Mouse (Mus musculus): ENCODE results near the gene Shtn1.

Shtn1 gene

GRCm38 (mm10) chr19:59075472-59076101 lies at the start of gene Shtn1:
TSS of gene Shtn1 (minus strand) at chr19:59076100.
- DNase-seq (ENCODE audit: low read depth, low spot score) = no peak

DNA sequence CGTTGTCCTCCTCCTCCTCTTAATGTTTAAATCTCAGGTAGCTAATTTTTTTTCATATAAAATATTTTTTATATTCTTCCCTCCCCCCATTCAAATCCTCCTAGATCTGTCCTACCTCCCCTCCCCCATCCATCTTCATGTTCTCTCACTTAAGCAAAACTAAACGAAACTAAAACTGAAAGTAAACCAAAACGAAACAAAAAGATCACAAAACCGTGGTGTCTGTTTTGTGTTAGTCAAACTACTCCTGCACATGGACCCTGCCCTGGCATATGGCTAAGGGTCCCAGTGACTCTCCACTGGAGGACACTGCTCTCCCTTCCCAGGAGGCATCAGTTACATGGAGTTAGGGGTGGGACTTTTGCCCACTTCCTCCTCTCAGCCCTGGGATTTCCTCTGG lies 38.3 kb upstream of the Shtn1 start:
- DNase-seq (ENCODE audit: low read depth, low spot score) = no peak

- DNase-seq (ENCODE audit: low read depth, low spot score) = no peak
Measured at GRCm38 (mm10) chr19:59109937-59110336, 34.0 kb upstream of the Shtn1 start.

- no peak for DNase-seq (ENCODE audit: low read depth, low spot score)
Measured at GRCm38 (mm10) chr19:59098315-59098714, 22.4 kb upstream of the Shtn1 start.

DNA sequence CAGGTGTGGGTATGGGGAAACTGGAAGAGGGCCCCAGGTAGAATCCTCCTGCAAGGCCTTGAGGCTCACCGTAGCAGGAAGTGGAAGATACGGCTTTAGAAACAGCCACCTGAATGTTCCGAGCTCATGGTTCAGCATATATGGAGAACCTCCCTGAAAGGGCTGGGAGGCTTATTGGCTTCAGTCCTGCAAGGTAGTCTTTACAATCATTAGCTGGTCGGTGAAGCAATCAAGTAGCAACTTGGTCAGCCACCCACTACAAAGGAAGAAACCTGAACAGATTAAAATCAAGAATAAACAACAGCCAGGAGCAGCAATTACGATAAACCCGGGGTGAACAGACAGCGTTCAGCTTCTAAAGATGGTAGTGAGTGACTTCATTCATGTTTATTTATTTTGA lies 16.4 kb upstream of the Shtn1 start:
- DNase-seq (ENCODE audit: low read depth, low spot score) = no peak

- no peak for DNase-seq (ENCODE audit: low read depth, low spot score)
Measured at GRCm38 (mm10) chr19:59090337-59090736, 14.4 kb upstream of the Shtn1 start.

- DNase-seq (ENCODE audit: low read depth, low spot score) = no peak
Measured at GRCm38 (mm10) chr19:59084296-59084695, 8.4 kb upstream of the Shtn1 start.

DNA sequence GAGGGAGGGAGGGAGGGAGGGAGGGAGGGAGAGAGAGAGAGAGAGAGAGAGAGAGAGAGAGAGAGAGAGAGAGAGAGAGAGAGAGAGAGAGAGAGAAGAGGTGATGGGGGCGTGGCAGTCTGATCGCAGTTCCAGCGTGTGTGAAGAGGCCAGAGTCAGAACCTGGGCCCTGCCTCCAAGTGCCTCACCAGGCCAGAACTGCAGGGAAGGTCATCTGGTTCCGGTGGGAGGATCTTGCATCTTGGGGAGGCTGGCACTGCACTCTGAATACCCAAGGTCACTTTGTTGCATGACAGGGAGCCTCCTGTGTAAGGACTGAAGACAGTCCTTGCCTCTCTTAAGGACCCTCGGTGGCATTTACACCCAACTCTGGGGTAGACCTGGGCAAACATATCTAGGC lies 231 bp upstream of the Shtn1 start:
- no peak for DNase-seq (ENCODE audit: low read depth, low spot score)

DNA sequence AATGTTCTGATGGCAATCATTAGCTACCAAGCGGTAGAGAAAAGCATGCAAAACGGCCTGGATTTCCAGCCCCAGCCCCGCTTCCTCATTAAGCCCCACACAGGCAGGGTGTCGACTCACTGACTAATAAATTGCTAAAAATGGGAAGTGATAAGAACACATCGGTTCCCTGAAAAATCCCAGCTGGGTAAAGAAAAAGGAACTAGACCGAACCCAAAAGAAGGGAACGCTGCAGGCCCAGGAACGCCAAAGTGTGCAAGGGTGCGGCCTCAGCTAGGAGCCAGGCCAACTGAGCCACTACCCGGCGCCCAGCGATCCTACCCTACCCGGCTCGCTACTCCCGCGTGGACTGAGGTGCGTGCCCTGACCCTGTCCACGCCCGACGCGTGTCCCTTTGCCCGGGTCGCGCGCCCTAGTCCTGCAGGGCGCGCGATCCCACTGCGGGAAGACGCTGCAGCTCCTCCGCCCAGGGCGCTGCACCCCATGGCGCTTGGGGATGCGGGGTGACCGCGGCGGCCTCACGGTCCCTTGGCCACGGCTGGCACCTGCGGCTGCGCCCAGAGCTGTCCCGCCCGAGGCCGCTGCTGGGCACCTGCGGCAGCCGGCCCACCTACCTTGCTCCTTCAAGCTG lies 944 bp downstream of the Shtn1 start:
- DNase-seq (ENCODE audit: low read depth, low spot score) = no peak

- DNase-seq (ENCODE audit: low read depth, low spot score) = no peak
Measured at GRCm38 (mm10) chr19:59074381-59074780, 1.5 kb downstream of the Shtn1 start.

- no peak for DNase-seq (ENCODE audit: low read depth, low spot score)
Measured at GRCm38 (mm10) chr19:59073006-59073405, 2.9 kb downstream of the Shtn1 start.

GRCm38 (mm10) chr19:59071979-59072378 lies 3.9 kb downstream of the Shtn1 start:
- no peak for DNase-seq (ENCODE audit: low read depth, low spot score)

GRCm38 (mm10) chr19:59071396-59071795 lies 4.5 kb downstream of the Shtn1 start:
- no peak for DNase-seq (ENCODE audit: low read depth, low spot score)

DNA sequence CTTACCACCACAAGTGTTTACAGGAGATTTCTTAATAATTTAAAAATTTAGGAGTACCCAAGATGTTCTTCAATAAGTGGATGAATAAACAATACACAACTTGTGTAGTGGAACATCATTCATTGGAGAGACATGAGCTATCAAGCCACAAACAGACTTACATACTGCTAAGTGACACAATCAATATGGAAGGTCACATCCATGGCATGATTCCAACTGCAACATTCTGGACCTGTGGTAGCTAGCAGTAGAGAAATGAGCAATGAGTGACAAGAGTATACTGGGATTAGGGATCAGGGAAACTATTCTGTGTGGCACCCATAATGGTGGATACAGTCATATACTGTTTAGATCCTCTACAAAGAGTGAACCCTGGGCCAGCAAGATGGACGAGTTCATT lies 8.2 kb downstream of the Shtn1 start:
- DNase-seq (ENCODE audit: low read depth, low spot score) = no peak

DNA sequence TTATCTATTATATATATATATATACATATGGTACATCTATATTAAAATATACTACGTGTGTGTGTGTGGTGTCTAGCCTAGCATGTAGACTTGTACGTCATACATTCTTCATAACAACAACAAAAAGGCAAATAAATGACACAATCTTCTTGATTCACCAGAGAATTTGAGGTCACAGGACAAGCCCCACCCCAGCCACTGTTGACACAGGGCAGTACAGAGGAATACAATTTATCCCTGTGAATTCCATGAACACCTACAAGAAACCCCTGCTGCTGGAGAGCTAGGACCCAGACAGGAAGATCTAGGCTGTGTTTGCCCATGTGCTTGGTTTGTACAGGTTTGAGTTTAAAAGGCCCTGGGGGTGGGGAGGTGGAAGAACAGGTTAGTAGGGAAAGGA lies 9.2 kb downstream of the Shtn1 start:
- DNase-seq (ENCODE audit: low read depth, low spot score) = no peak

- DNase-seq (ENCODE audit: low read depth, low spot score) = no peak
Measured at GRCm38 (mm10) chr19:59066115-59066514, 9.8 kb downstream of the Shtn1 start.

DNA sequence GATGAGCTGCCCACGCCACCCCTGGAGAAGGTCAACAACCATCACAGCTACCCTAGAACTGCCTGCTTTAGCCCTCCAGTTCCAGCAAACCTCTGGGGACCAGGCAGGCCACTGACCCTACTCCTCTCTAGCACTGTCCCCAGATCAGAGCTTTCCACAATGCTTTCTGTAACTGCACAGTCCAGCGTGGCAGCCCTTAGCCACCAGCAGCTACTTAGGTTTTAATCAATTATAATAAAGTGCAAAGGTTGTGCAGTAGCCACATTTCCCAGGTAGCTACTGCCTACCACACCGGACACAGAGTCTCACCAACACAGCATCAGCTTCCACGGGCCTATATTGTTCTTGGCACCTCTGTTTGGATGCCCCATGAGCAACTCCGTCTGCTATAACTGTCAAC lies 11.3 kb downstream of the Shtn1 start:
- DNase-seq (ENCODE audit: low read depth, low spot score) = no peak

GRCm38 (mm10) chr19:59063568-59063967 lies 12.3 kb downstream of the Shtn1 start:
- no peak for DNase-seq (ENCODE audit: low read depth, low spot score)

DNA sequence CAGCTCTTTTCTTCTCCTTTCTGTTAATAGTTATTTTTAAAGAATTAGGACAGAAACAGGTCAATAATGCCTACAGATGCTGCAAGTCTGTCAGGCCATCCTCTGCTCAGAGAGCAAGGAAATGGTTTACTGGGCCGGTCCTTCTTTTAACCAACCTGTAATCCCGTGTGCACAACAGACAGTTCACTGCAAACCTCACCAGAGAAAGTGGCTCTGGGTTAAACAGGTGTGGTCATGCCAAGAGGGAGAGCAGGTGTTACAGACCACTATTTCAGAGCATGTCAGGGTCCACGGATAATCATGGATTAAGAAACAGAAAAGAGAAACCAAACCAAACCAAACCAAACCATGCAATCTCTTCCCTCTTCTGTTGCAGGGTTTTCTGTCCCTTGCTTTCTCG lies 17.8 kb downstream of the Shtn1 start:
- DNase-seq (ENCODE audit: low read depth, low spot score) = no peak

DNA sequence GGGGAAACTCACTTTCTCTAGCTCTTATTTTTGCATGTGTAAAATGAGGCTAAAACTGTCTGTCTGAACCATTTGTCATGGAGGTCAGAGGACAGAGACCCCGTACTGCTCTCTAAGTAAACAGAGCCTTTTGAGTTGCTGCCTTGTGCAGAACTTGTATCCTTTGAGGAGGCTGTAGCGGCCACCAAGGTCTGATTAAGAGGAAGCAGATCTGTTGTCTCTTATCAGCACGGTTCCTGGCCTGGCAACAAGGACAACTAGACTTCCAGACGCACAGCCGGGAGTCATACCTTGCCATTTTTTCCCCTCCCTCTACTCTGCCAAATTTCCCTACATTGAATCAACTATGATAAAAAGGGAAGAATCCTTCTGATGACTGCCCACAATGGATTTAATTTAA lies 18.5 kb downstream of the Shtn1 start:
- no peak for DNase-seq (ENCODE audit: low read depth, low spot score)

- DNase-seq (ENCODE audit: low read depth, low spot score) = no peak
Measured at GRCm38 (mm10) chr19:59054632-59054951, 21.3 kb downstream of the Shtn1 start.

DNA sequence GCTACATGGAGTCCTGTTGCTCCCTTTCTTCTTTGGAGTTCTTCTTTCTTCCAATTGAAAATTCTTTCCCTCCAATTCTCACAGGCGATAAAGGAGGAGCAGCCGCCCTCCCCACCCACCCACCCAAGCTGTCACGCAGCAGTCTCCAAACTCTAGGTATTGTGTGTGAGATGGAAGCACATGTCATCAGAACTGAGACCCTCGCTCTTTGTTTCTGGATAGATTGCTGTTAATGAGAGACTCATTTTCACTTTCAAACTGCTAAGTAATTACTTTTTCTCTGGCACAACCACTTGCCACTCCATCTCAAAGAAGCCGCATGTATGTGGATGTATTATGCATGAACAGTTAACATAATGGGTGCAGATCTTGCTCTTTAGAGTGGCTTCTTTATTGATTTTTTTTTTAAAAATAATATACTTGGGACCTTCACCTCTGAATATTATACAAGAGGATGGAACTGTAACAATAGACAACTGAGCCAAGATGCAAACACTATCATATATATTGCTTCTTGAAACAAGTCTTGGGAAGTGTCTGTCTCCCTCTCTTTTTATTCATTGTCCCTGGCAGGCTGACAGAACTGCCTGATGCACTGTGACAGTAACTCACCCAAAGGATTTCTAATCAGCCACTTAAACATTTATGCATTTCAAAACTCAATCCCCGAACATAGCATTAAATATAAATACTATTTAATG lies 21.8 kb downstream of the Shtn1 start:
- DNase-seq (ENCODE audit: low read depth, low spot score) = no peak

DNA sequence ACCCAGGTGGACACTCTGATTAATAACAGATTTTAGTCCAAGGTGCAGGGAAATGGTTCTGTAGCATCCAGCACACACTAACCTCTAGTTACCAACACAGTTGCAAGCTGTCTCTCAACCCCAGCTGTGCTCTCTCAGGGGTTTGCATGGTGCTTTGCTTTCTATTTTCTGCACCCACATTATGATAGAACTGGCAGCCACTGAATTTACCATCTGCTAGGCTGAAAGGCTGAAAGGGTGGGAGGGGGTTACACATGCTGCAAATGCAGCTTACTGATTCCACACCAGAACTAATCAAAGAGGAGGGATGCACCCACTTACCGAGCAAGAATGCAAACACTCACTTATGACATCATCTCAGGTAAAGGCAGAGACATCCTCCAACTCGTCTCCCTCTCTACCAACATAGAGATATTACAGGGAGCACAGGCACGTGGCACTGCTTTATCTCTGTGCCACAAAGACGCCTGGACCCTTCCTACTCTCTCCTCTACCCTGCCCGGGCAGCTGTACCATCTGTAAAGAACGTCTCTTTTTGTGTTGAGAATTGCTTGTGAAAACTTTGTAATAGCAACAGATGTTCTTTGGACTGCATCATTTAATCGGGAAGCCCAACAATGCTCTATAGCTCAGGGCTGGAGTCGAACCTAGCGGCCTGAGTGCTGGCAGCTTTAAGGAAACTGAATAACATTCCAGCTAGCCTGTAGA lies 23.0 kb downstream of the Shtn1 start:
- no peak for DNase-seq (ENCODE audit: low read depth, low spot score)

Data from embryo, embryonic 11.5 days (tissue).